Mouse (Mus musculus) C2C12 (cell line): ENCODE measurements around the gene F13a1.

Source experiments
- CEBPB ChIP-seq: IDR thresholded peaks from one replicate; pipeline ENCODE4 v1.6.1; 2011; ENCODE audit warnings: low read depth, mild to moderate bottlenecking, control low read depth, moderate library complexity
- CTCF ChIP-seq: IDR thresholded peaks from one replicate; pipeline ENCODE4 v1.5.1; 2011; ENCODE audit not compliant: control insufficient read depth, insufficient read depth, insufficient read length
- MAX ChIP-seq: IDR thresholded peaks from one replicate; pipeline ENCODE4 v1.6.1; 2011; ENCODE audit warnings: mild to moderate bottlenecking, control low read depth
- USF1 ChIP-seq: IDR thresholded peaks from one replicate; pipeline ENCODE4 v1.6.1; 2011; ENCODE audit warnings: low read depth, mild to moderate bottlenecking, control low read depth, moderate library complexity

DNA sequence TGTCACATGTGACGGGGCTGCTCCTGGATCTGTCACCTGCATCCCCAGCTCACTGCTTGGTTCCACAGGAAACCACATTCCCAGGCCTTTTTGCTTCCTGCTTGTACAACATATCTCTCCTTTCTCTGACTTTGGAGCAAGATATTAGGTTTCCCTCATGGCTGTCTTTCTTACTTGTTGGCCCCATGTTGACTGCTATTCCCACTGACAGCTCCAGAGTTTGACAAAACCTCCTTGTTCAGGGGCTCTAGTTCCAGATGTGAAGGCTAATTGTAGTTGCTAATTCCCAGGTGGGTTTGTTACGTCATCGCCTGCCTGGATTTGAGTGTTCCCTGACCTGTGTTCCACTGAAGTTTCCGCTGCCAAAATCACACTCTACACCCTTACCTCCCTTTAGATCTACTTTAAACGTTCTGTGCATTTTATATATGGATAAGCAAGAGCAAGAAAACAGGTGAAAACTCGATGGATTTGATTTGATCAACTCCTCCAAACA, 50.8 kb downstream of the F13a1 start:
- TF ChIP-seq MAX (no peak), CTCF (no peak), CEBPB (no peak), USF1 (no peak)
